Mouse (Mus musculus): ENCODE results near the gene Foxp1.

Gene Foxp1

GRCm38 (mm10) chr6:99385059-99385604 is 137.4 kb downstream of the Foxp1 start:
- DNase-seq = peak; percentile 31 to 47

GRCm38 (mm10) chr6:99383846-99384472 is 138.6 kb downstream of the Foxp1 start:
- DNase-seq = no peak

- DNase-seq = peak in 1 of 2 experiments; percentile 20
Observed at GRCm38 (mm10) chr6:99380146-99380545, 142.4 kb downstream of the Foxp1 start.

- DNase-seq = peak; percentile 59 to 73
Observed at GRCm38 (mm10) chr6:99378997-99379710, 143.4 kb downstream of the Foxp1 start.

GRCm38 (mm10) chr6:99377716-99378115 is 144.8 kb downstream of the Foxp1 start:
- no peak for DNase-seq

- no peak for DNase-seq
Observed at GRCm38 (mm10) chr6:99377131-99377530, 145.4 kb downstream of the Foxp1 start.

GRCm38 (mm10) chr6:99376721-99377120 is 145.8 kb downstream of the Foxp1 start:
- DNase-seq = no peak

- peak; percentile 43 to 47 for DNase-seq
Observed at GRCm38 (mm10) chr6:99375865-99376264, 146.7 kb downstream of the Foxp1 start.

- DNase-seq = no peak
Observed at GRCm38 (mm10) chr6:99375376-99375775, 147.1 kb downstream of the Foxp1 start.

- peak; percentile 45 to 60 for DNase-seq
Observed at GRCm38 (mm10) chr6:99374448-99375271, 147.9 kb downstream of the Foxp1 start.

- no peak for DNase-seq
Observed at GRCm38 (mm10) chr6:99372427-99372826, 150.1 kb downstream of the Foxp1 start.

GRCm38 (mm10) chr6:99372016-99372415 is 150.5 kb downstream of the Foxp1 start:
- DNase-seq = no peak

GRCm38 (mm10) chr6:99369931-99370330 is 152.6 kb downstream of the Foxp1 start:
- DNase-seq = no peak

GRCm38 (mm10) chr6:99369156-99369555 is 153.4 kb downstream of the Foxp1 start:
- DNase-seq = no peak

- DNase-seq = no peak
Observed at GRCm38 (mm10) chr6:99368118-99368753, 154.3 kb downstream of the Foxp1 start.

GRCm38 (mm10) chr6:99364545-99364944 is 158.0 kb downstream of the Foxp1 start:
- DNase-seq = no peak

- no peak for DNase-seq
Observed at GRCm38 (mm10) chr6:99360581-99360980, 161.9 kb downstream of the Foxp1 start.

- DNase-seq = no peak
Observed at GRCm38 (mm10) chr6:99359765-99360499, 162.6 kb downstream of the Foxp1 start.

- no peak for DNase-seq
Observed at GRCm38 (mm10) chr6:99359036-99359698, 163.4 kb downstream of the Foxp1 start.

- DNase-seq = no peak
Observed at GRCm38 (mm10) chr6:99357931-99358330, 164.6 kb downstream of the Foxp1 start.

- DNase-seq = no peak
Observed at GRCm38 (mm10) chr6:99354338-99354737, 168.2 kb downstream of the Foxp1 start.

All from kidney, postnatal 4 days (tissue).